Comparison of ENCODE assay signal across 8 mouse cellular contexts in the genomic region with DNA sequence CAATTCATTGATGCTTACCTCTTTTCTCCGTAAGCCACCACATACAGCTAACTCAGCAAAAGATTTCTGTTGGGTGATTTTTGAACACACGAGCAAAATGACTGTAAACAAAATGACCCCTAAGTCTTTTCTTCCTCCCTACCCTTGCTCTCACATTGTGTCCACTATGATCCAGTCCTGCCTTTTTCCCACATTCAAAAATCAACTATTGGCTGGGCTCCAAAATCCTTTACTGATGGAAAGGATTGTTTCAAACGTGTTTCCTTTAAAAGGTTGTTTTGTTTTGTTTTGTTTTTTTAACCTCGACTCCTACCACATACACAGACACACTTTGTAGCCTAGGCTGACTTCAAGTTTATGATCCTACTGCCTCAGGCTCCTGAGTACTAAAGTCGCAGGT. TPM values are rescaled to one million over a fixed set of nuclear protein-coding genes. Genes with fewer than 3 reads are reported as not detected.
DNase-seq lines count a peak whose midpoint lies in the region; ATAC-seq and TF ChIP-seq lines count a peak whose summit lies in the region.

No protein-coding gene starts in this region.

- H3K27me3 ChIP-seq in kidney, embryonic 14.5 days (ENCODE audit: control insufficient read depth, insufficient read depth, low read length) = no peaks in the 10 kb centered on the region
- no peaks in the 10 kb centered on the region for H3K27me3 ChIP-seq in hindbrain, embryonic 16.5 days (replicated peaks; ENCODE audit: control insufficient read depth, insufficient read depth, low read length)
- H3K27me3 ChIP-seq in midbrain, embryonic 13.5 days = no peaks in the 10 kb centered on the region

- H3K27ac ChIP-seq in kidney, embryonic 14.5 days (ENCODE audit: low read depth, low read length) = peak overlapping the region; percentile 77; the same call in 1 of the 2 replicates
- peak overlapping the region; percentile 96 for H3K27ac ChIP-seq in bone marrow macrophage, adult 2 months (ENCODE audit: insufficient read depth, low read depth, low read length)
- H3K27ac ChIP-seq in hindbrain, embryonic 16.5 days (ENCODE audit: low read depth, low read length) = peak overlapping the region; percentile 97
- peak overlapping the region; percentile 99 for H3K27ac ChIP-seq in midbrain, embryonic 13.5 days

- WGBS in kidney, embryonic 14.5 days = 34% methylated on average over 5 of the region's 5 CpGs
- WGBS in hindbrain, embryonic 16.5 days = 48% methylated on average over 5 of the region's 5 CpGs
- 48% methylated on average over 5 of the region's 5 CpGs for WGBS in midbrain, embryonic 13.5 days

- no peak for DNase-seq in kidney, postnatal 14 days
- DNase-seq in ovary, postnatal 10 days (ENCODE audit: low spot score) = no peak
- no peak for DNase-seq in left cerebral cortex, postnatal 14 days (ENCODE audit: low spot score in 2 of 2)
- no peak for DNase-seq in lung, postnatal 14 days

- no peak for TF ChIP-seq CTCF in bone marrow macrophage, adult 2 months (IDR thresholded peaks at IDR 0.05; ENCODE audit: low read depth, low read length)

- H3K9me3 ChIP-seq in kidney, embryonic 14.5 days (ENCODE audit: control insufficient read depth, low read length) = no peaks in the 10 kb centered on the region
- H3K9me3 ChIP-seq in hindbrain, embryonic 16.5 days (ENCODE audit: control insufficient read depth, low read length) = no peaks in the 10 kb centered on the region
- no peaks in the 10 kb centered on the region for H3K9me3 ChIP-seq in midbrain, embryonic 13.5 days

- H3K9ac ChIP-seq in kidney, embryonic 14.5 days (ENCODE audit: low read depth, low read length) = peak overlapping the region; percentile 40; the same call in 1 of the 2 replicates
- H3K9ac ChIP-seq in hindbrain, embryonic 16.5 days (ENCODE audit: low read depth, low read length) = peak overlapping the region; percentile 75
- peak overlapping the region; percentile 73 for H3K9ac ChIP-seq in midbrain, embryonic 13.5 days (replicated peaks)

- no peaks in the 10 kb centered on the region for H3K4me1 ChIP-seq in kidney, embryonic 14.5 days (ENCODE audit: control insufficient read depth, insufficient read depth, low read length)
- H3K4me1 ChIP-seq in bone marrow macrophage, adult 2 months (ENCODE audit: control insufficient read depth, insufficient read depth, low read length) = peaks cover 4% of the 10 kb centered on the region; the same call in 1 of the 2 replicates
- H3K4me1 ChIP-seq in hindbrain, embryonic 16.5 days (ENCODE audit: control insufficient read depth, insufficient read depth, low read depth, low read length) = peaks cover 7% of the 10 kb centered on the region; the same call in 1 of the 2 replicates
- H3K4me1 ChIP-seq in midbrain, embryonic 13.5 days (replicated peaks) = peaks cover 40% of the 10 kb centered on the region

- TF ChIP-seq POLR2A in bone marrow macrophage, adult 2 months (IDR thresholded peaks at IDR 0.05; ENCODE audit: borderline replicate concordance, low read depth, low read length) = no peak

- no peaks in the 10 kb centered on the region for H3K36me3 ChIP-seq in kidney, embryonic 14.5 days (ENCODE audit: control insufficient read depth, insufficient read depth, low read length)
- no peaks in the 10 kb centered on the region for H3K36me3 ChIP-seq in hindbrain, embryonic 16.5 days (ENCODE audit: control insufficient read depth, insufficient read depth, low read length)
- no peaks in the 10 kb centered on the region for H3K36me3 ChIP-seq in midbrain, embryonic 13.5 days

- peak overlapping the region; percentile 42 for H3K4me3 ChIP-seq in kidney, embryonic 14.5 days (ENCODE audit: low read length)
- peak overlapping the region; percentile 65 for H3K4me3 ChIP-seq in bone marrow macrophage, adult 2 months (ENCODE audit: insufficient read depth, low read length)
- peak overlapping the region; percentile 57 for H3K4me3 ChIP-seq in hindbrain, embryonic 16.5 days (ENCODE audit: low read length)
- peak overlapping the region; percentile 52 for H3K4me3 ChIP-seq in midbrain, embryonic 13.5 days (replicated peaks)

- peak overlapping the region; percentile 50 for H3K4me2 ChIP-seq in kidney, embryonic 14.5 days (replicated peaks; ENCODE audit: low read depth, low read length)
- peak overlapping the region; percentile 78 for H3K4me2 ChIP-seq in hindbrain, embryonic 16.5 days (ENCODE audit: low read length)
- peak overlapping the region; percentile 71 for H3K4me2 ChIP-seq in midbrain, embryonic 13.5 days (replicated peaks)

- no peak for ATAC-seq in kidney, embryonic 14.5 days (ENCODE audit: low FRiP score, low TSS enrichment)
- no peak for ATAC-seq in hindbrain, embryonic 16.5 days
- ATAC-seq in midbrain, embryonic 13.5 days = no peak

- intact Hi-C loops in left cerebral cortex, postnatal 14 days (cut with DNase I) = no loop called here

RNA-seq across cellular contexts. Expression of a gene that starts 2.5 kb away (rescaled TPM):
- 1.3 and 4.2 TPM in 2 replicates for polyA plus RNA-seq in kidney, embryonic 14.5 days (2014; fragmentation: Nextera tagmentation; extraction: Ambion mirVana)
- 0.58 and 0.77 TPM in 2 replicates for polyA plus RNA-seq in bone marrow macrophage, adult 2 months (2012; ENCODE audit: insufficient read depth, insufficient read length, missing spikeins)
- polyA plus RNA-seq in hindbrain, embryonic 16.5 days (2015; fragmentation: Nextera tagmentation; extraction: Ambion mirVana) = 2.1 TPM in 2 replicates
- polyA plus RNA-seq in midbrain, embryonic 13.5 days (2015; fragmentation: Nextera tagmentation; extraction: Ambion mirVana) = 10.1 TPM in 2 replicates
- 1 to 10 TPM; 4.8 to 5.6 TPM for total RNA-seq in left cerebral cortex, postnatal 14 days (2021)

RNA-seq across cellular contexts. Expression of a gene that starts 10.3 kb away (rescaled TPM):
- 27.1 and 38.1 TPM in 2 replicates for polyA plus RNA-seq in kidney, embryonic 14.5 days (2014; fragmentation: Nextera tagmentation; extraction: Ambion mirVana)
- 30.8 and 37.0 TPM in 2 replicates for polyA plus RNA-seq in bone marrow macrophage, adult 2 months (2012; ENCODE audit: insufficient read depth, insufficient read length, missing spikeins)
- polyA plus RNA-seq in hindbrain, embryonic 16.5 days (2015; fragmentation: Nextera tagmentation; extraction: Ambion mirVana) = 26.7 and 30.6 TPM in 2 replicates
- polyA plus RNA-seq in midbrain, embryonic 13.5 days (2015; fragmentation: Nextera tagmentation; extraction: Ambion mirVana) = 36.0 and 42.5 TPM in 2 replicates
- 100 to 1,000 TPM; 146 to 149 TPM for total RNA-seq in left cerebral cortex, postnatal 14 days (2021)

RNA-seq across cellular contexts. Expression of a gene that starts 39.1 kb away (rescaled TPM):
- 36.4 and 43.1 TPM in 2 replicates for polyA plus RNA-seq in kidney, embryonic 14.5 days (2014; fragmentation: Nextera tagmentation; extraction: Ambion mirVana)
- 41.5 and 42.6 TPM in 2 replicates for polyA plus RNA-seq in bone marrow macrophage, adult 2 months (2012; ENCODE audit: insufficient read depth, insufficient read length, missing spikeins)
- polyA plus RNA-seq in hindbrain, embryonic 16.5 days (2015; fragmentation: Nextera tagmentation; extraction: Ambion mirVana) = 20.9 TPM in 2 replicates
- polyA plus RNA-seq in midbrain, embryonic 13.5 days (2015; fragmentation: Nextera tagmentation; extraction: Ambion mirVana) = 16.7 and 16.9 TPM in 2 replicates
- total RNA-seq in left cerebral cortex, postnatal 14 days (2021) = 10 to 100 TPM; 16.8 to 19.0 TPM

RNA-seq across cellular contexts. Expression of a gene that starts 42.5 kb away (rescaled TPM):
- polyA plus RNA-seq in kidney, embryonic 14.5 days (2014; fragmentation: Nextera tagmentation; extraction: Ambion mirVana) = 77.9 and 80.8 TPM in 2 replicates
- 99.0 and 113 TPM in 2 replicates for polyA plus RNA-seq in bone marrow macrophage, adult 2 months (2012; ENCODE audit: insufficient read depth, insufficient read length, missing spikeins)
- polyA plus RNA-seq in hindbrain, embryonic 16.5 days (2015; fragmentation: Nextera tagmentation; extraction: Ambion mirVana) = 49.9 and 50.3 TPM in 2 replicates
- 52.2 and 53.3 TPM in 2 replicates for polyA plus RNA-seq in midbrain, embryonic 13.5 days (2015; fragmentation: Nextera tagmentation; extraction: Ambion mirVana)
- total RNA-seq in left cerebral cortex, postnatal 14 days (2021) = 10 to 100 TPM; 61.6 to 64.0 TPM
